Mouse (Mus musculus) embryonic fibroblast, embryonic 13.5 days (primary cell): ENCODE data around the gene Atg4c.

Experiments used
- CTCF ChIP-seq: IDR thresholded peaks from 2 replicates; pipeline ENCODE4 v1.5.1; 2011; ENCODE audit warnings: mild to moderate bottlenecking, control low read depth, low read length, moderate library complexity, borderline replicate concordance; ENCODE audit not compliant: insufficient read depth
- POLR2A ChIP-seq: IDR thresholded peaks from 2 replicates; pipeline ENCODE4 v1.6.1; 2011; ENCODE audit warnings: low read depth, mild to moderate bottlenecking, control low read depth, low read length, moderate library complexity

DNA sequence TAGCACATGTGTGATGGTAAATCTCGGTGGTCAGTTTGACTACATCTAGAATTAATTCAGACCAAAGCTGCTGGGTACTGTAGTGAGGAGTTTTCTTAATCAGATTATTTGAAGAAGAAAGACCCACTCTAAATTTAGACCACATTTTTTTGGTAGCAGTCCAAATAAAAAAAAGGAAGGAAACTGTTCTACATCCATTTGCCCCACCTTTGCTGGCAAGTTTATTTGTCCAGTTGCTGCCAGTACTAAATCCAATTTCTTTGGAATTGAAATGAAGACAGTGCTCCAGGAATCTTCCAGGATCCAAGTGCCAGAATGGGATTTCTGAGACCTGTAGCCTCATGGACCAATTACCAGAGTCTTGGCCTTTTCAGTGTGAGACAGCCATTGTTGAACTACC lies 1.1 kb upstream of the Atg4c start:
- no peak for TF ChIP-seq POLR2A
- no peak for TF ChIP-seq CTCF
